Mouse (Mus musculus) MEL-GATA-1-ER (cell line): ENCODE measurements at regions not wholly inside any gene's neighbourhood (a gene's known extent, or its start where the extent isn't known, plus 50 kb on each side); places are given as distances from the start of the nearest gene placed in this dataset.

Source experiments
- DNase-seq: peaks from one replicate; pipeline ENCODE4 v3.0.0-alpha.2; 2012; ENCODE audit warnings: low read depth; ENCODE audit errors: extremely low read depth

- no peak for DNase-seq
These were observed 118.4 kb upstream of the Rnaseh2b start for GRCm38 (mm10) chr14:62173835-62174530.

GRCm38 (mm10) chr14:62175384-62176048 is 116.9 kb upstream of the Rnaseh2b start:
- no peak for DNase-seq

GRCm38 (mm10) chr14:62177509-62177908 is 114.9 kb upstream of the Rnaseh2b start:
- no peak for DNase-seq

GRCm38 (mm10) chr14:62187360-62187759 is 105.0 kb upstream of the Rnaseh2b start:
- DNase-seq, result no peak

GRCm38 (mm10) chr14:62188147-62188885 is 104.1 kb upstream of the Rnaseh2b start:
- no peak for DNase-seq

DNA sequence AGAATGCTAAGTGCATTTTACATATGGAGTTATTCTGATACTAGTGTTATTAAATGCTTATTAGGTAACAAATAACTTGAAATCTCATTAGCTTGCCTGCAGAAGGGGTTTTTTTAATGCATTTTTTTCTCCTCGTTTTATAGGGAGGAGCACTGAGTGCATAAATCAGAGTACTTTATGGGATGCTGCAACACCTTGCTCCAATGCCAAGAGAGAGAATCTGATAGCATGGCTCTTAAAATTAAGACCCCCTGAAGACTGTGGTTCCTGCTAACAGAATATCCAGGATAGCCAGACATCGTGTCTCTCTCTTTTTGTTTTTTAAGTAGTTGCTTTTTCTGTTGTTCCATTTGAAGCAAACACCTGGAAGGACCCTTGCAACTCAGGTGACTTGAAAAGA is 100.8 kb upstream of the Rnaseh2b start:
- no peak for DNase-seq

DNA sequence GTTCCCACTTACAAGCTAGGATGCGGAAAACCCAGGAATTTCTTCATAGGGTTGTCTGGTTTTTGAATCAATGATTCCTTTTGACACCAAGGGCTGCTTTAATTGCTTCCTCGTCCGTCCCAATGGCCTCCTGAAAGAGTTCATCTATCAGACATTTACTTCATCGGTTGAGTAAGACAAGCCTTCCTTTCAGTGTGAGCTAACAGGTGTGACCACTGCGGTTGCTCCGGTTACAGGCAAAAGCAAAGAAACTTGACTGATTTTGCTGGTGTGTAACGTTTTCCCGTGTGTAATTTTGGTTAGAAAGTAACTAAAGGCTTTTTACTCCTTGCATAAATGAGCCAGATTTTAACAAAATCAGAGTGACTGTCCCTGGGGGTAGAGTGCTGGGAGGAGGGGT is 99.6 kb upstream of the Rnaseh2b start:
- DNase-seq, result no peak

DNA sequence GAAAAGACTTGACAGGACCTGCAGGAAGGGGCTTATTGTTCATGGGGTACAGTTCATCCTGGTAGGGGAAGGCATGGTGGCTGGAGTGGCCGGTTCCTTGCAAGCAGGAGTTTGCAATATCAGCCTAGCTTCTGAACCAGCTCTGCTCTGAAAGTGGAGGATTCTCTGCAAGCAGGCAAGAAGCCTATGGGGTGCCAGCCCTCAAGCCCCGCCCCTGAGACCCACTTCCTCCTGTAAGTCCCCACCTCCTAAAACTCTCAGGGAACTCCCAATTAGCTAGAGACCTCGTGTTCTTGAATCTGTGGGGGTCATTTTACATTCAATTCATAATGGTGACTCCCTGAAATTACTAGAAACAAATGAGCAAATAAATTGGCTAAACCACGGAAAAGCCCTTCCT is 99.0 kb upstream of the Rnaseh2b start:
- DNase-seq, result no peak

DNA sequence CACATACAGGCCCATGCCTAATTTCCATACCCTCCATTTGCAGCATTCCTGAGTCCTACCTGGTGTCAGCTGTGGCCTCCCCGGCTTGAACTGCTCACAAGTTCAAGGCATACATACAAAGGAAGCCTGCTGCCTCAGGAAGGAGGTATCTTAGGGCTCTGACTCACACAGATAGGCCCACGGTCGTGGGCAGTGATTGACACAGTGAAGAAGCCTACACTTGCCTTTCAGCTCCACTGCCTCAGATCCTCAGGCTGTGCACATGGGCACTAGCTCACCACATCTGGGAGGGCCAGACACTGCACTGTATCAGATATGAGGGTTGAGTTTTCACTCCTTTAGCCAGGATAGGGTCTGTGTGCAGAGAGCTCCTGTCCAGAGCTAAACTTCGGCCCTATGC is 95.6 kb upstream of the Rnaseh2b start:
- no peak for DNase-seq

DNA sequence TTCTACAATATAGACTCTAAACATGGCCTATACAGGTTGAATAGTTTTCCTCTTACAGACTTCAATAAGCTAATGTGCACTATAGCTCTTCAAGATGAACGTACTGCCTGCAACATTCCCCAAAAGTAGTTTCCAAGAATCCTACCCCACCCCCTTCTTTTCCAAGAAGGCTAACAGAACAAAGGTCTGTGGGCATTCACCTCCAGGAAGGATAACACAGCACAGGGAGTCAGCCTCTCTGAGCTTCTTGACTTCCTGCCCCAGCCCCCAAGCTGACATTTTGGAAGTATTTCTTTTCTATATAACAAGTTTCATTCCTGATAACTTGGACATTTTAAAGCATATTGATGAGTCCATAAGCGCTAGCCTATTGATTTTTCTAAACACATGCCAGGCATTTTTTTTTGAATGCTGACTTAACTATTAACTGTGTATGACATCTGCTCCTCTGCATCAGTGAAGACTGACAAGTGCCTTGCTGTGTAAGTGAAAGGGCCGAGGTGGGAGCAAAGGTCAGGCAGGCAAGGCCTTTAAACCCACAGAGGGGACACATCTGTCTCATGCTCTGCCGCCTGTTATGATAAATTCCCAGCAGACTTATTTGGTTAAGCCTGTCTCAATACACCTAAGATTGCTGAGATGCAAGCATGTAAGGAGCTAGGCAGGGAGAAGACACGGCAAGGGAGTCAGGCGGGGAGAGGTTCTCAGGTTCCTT is 93.8 kb upstream of the Rnaseh2b start:
- DNase-seq, result no peak

DNA sequence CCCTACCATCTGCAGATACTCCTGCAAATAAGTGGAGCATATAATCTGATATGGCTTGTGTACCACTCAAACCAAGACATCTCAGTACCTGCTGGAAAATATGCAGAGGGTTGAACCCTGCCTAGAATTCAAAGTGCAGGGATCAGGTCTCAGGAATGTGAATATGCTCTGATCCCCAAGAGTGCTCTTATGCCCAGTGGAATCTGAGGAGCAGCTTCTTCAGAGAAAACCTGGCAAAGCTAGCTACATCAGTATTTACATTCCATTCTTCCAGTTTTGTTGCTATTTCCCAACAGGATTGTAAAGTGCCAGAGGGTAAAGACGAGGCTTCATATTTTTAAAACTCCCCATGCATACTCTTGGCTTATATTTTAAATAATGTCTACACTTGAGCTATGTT is 77.3 kb upstream of the Rnaseh2b start:
- no peak for DNase-seq

DNA sequence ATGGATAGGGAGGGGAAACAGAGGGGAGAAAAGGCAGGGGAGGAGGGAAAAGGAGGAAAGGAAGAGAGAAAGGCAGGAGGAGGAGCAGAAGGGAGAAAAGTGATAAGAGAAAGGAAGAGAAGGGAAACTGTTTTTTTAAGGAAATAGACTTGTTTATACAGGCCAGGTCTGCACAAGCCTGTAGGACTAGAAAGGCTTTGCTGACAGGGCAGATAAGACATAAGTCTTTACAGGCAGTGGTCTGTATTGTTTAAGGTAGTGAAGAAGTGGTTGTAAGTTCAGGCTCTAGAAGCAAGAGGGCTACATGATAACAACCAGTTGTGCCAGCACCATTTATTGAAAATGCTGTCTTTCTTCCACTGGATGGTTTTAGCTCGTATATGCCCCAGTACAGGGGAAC is 75.4 kb upstream of the Rnaseh2b start:
- DNase-seq, result peak; percentile 0

DNA sequence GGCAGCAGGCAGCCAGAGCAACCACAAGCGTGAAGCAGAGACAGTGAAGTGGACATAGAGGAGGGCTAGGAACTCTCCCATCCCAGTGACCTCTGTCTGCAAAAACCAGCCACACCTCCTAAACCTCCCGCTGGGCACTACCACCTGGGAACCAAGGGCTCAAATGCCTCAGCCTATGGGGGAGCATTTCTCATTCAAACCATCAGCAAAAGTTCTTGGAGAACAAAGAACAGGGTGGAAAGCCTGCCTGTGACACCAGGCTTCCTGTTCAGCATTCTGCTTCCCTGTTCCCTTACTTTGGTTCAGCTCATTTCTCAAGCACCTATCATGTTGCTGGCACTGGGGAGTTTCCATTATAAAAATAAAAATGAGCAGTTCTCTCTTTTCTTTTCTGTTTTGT is 74.4 kb upstream of the Rnaseh2b start:
- no peak for DNase-seq

DNA sequence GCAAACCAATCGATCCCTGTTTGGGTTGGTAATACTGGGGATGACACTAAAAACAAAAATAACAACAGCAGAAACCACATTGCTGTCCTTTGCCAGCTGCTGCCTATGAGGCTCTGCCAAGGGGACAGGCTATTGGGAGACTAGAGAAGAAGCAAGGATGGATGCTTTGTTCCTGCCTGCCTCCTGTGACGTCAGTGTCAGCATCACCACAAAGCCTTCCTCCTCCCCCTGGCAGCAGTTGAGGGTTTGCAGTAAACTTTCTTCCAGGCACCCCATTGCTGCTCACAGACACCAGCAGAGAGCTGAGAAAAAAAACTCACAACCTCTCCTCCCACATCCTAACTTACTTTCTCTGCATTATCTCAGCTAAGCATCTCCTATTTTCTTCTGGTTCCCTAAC is 73.7 kb upstream of the Rnaseh2b start:
- no peak for DNase-seq

GRCm38 (mm10) chr14:62220770-62221169 is 71.6 kb upstream of the Rnaseh2b start:
- DNase-seq, result no peak
